Mouse (Mus musculus): Measurements from ENCODE around the gene C8a. TPM values are rescaled to one million over a fixed set of nuclear protein-coding genes. Genes with fewer than 3 reads are reported as not detected.

C8a gene
- polyA plus RNA-seq, 1 experiment, result 0.05 TPM

DNA sequence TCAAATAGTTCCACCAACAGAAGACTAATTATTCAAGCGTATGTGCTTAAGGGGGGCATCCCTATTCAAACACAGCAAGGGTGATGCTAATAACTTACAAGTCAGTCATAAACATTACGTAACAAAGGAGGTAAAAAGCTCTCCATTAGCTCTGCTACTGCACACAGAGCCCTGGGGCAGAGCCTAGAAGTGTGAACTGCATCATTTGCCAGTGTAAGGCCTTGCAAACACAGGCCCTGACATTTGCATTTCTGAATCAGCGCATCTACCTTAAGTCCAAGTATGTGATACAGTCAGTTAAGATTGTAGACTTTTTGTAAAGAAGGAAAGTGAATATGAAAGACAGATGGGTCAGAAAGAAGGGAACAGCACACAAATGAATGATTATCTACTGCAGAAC lies 94.8 kb downstream of the C8a start:
- no peaks in the 10 kb centered on the region for H3K4me1 ChIP-seq (ENCODE audit: control insufficient read depth, insufficient read depth, low read length)
- no peak overlapping the region for H3K27ac ChIP-seq (ENCODE audit: insufficient read depth, low read length)
- 95% methylated on average over 3 of the region's 3 CpGs for WGBS
- no peaks in the 10 kb centered on the region for H3K27me3 ChIP-seq (ENCODE audit: control insufficient read depth, insufficient read depth, low read length)
- DNase-seq, result no peak
- H3K4me3 ChIP-seq (replicated peaks; ENCODE audit: insufficient read depth, low read depth, low read length), result no peak overlapping the region
- TF ChIP-seq CTCF (IDR thresholded peaks at IDR 0.05; ENCODE audit: borderline replicate concordance, insufficient read depth, low read depth, low read length) (no peak), POLR2A (IDR thresholded peaks at IDR 0.05; ENCODE audit: borderline replicate concordance, insufficient read depth, low read length) (no peak)

DNA sequence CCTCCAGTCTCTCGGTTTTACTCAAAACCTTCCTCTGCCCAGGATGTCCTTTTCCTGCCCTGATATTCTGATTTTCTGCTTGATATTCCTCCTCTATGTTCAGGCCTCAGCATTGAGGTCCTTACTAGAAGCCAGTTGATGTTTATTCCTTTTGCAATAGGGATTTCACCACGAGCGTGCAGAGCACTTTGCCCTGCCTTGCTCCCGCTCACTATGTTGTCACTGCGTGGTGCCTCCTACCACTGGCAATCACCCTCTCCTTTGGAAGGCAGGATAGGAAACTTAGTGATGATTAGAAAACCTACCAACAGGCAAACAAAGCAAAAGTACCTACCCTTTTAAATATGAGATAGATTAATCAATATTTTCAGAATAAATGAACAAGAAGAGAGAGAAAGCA lies 96.7 kb downstream of the C8a start:
- no peak for DNase-seq
- Histone ChIP-seq H3K27me3 (ENCODE audit: control insufficient read depth, insufficient read depth, low read length) (no peaks in the 10 kb centered on the region), H3K4me3 (replicated peaks; ENCODE audit: insufficient read depth, low read depth, low read length) (no peak overlapping the region), H3K27ac (ENCODE audit: insufficient read depth, low read length) (no peak overlapping the region), H3K4me1 (ENCODE audit: control insufficient read depth, insufficient read depth, low read length) (no peaks in the 10 kb centered on the region)
- TF ChIP-seq CTCF (IDR thresholded peaks at IDR 0.05; ENCODE audit: borderline replicate concordance, insufficient read depth, low read depth, low read length), result no peak
- no peak for TF ChIP-seq POLR2A (IDR thresholded peaks at IDR 0.05; ENCODE audit: borderline replicate concordance, insufficient read depth, low read length)
- 81% methylated on average over 5 of the region's 5 CpGs for WGBS

DNA sequence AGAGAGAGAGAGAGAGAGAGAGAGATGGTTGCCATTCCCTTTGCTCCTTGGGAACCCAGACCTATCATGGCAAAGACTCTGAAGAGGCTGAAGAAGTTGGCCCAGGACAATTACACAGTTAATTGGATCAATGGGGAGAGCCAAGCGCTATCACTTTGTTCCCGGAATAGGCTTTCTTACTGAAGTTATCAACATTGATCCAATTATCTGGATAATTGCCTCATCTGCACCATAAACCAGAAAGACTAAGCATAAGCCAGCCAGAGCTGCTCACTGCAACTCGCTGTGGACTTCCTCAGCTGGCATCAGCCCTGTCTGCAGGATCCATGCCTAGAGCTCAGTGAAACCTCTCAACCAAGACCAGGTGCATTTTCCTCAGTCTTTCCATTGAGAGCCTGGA lies 100.6 kb downstream of the C8a start:
- no peaks in the 10 kb centered on the region for H3K4me1 ChIP-seq (ENCODE audit: control insufficient read depth, insufficient read depth, low read length)
- H3K27me3 ChIP-seq (ENCODE audit: control insufficient read depth, insufficient read depth, low read length), result no peaks in the 10 kb centered on the region; the same call in 1 of the 2 replicates
- H3K4me3 ChIP-seq (replicated peaks; ENCODE audit: insufficient read depth, low read depth, low read length), result no peak overlapping the region
- no peak for TF ChIP-seq POLR2A (IDR thresholded peaks at IDR 0.05; ENCODE audit: borderline replicate concordance, insufficient read depth, low read length)
- TF ChIP-seq CTCF (IDR thresholded peaks at IDR 0.05; ENCODE audit: borderline replicate concordance, insufficient read depth, low read depth, low read length), result no peak
- no peak for DNase-seq
- WGBS, result 55% methylated on average over 3 of the region's 3 CpGs
- H3K27ac ChIP-seq (ENCODE audit: insufficient read depth, low read length), result no peak overlapping the region

DNA sequence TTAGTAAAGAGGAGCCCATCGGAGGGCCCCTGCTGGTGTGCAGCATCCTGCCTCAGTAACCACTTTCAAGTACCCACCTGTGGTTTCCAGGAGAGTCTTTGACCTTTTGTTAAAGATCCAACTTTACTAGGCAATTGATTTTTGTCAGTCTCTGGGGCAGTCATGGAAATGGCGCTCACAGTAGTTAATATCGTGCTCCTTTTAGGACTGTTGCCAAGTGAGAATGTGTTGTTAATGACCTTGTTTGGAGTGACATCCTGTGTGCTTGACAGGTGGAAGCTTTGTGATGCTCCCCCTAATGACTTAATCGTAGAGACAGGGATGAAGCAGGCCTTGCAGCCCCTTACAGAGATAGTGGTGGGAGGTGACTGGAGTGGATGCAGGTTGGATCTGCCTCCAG lies 105.9 kb downstream of the C8a start:
- no peak for DNase-seq
- Histone ChIP-seq H3K4me3 (replicated peaks; ENCODE audit: insufficient read depth, low read depth, low read length) (no peak overlapping the region), H3K27me3 (ENCODE audit: control insufficient read depth, insufficient read depth, low read length) (no peaks in the 10 kb centered on the region; the same call in 1 of the 2 replicates), H3K27ac (ENCODE audit: insufficient read depth, low read length) (no peak overlapping the region), H3K4me1 (ENCODE audit: control insufficient read depth, insufficient read depth, low read length) (no peaks in the 10 kb centered on the region)
- WGBS, result 35% methylated on average over 4 of the region's 4 CpGs
- TF ChIP-seq CTCF (IDR thresholded peaks at IDR 0.05; ENCODE audit: borderline replicate concordance, insufficient read depth, low read depth, low read length), result no peak
- no peak for TF ChIP-seq POLR2A (IDR thresholded peaks at IDR 0.05; ENCODE audit: borderline replicate concordance, insufficient read depth, low read length)

DNA sequence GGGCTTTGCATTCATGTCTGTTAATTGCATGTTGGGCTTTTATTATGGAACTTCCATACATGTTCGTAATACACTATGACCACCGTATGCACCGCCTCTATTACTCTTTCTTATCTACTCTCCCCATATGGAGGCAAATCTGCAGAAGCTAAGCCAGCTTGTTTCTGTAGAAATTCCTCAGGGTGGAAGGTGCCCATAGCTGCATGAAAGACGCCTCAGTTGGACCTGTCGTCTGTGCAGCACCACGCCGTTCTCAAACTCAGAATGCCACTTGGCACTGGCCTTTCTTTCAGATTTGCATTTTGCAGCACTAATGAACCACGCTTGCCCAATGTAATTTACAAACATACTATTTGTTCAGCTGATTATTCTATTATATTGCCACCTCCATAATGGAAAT lies 106.6 kb downstream of the C8a start:
- Histone ChIP-seq H3K4me3 (replicated peaks; ENCODE audit: insufficient read depth, low read depth, low read length) (no peak overlapping the region), H3K4me1 (ENCODE audit: control insufficient read depth, insufficient read depth, low read length) (no peaks in the 10 kb centered on the region), H3K27me3 (ENCODE audit: control insufficient read depth, insufficient read depth, low read length) (no peaks in the 10 kb centered on the region; the same call in 1 of the 2 replicates), H3K27ac (ENCODE audit: insufficient read depth, low read length) (no peak overlapping the region)
- 49% methylated on average over 8 of the region's 8 CpGs for WGBS
- TF ChIP-seq CTCF (IDR thresholded peaks at IDR 0.05; ENCODE audit: borderline replicate concordance, insufficient read depth, low read depth, low read length), result no peak
- no peak for TF ChIP-seq POLR2A (IDR thresholded peaks at IDR 0.05; ENCODE audit: borderline replicate concordance, insufficient read depth, low read length)
- DNase-seq, result no peak

DNA sequence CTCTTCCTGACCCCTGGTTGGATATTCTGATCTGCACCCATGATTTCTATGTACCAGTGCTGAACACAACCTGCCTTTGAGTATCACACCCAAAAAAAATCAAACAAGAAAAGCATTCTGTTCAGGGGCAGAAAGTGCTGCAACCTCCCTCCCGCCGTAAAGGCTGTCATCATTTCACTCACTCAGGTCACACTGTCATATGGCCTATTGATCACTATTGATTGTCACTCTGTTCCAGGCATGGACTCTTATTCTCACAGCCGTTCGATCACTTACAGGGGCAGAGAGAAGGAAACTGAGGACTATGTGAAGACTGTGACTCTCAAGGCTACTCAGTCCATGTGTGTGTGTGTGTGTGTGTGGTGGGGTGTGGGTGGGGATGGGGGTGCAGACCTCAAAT lies 108.0 kb downstream of the C8a start:
- H3K4me3 ChIP-seq (replicated peaks; ENCODE audit: insufficient read depth, low read depth, low read length), result no peak overlapping the region
- 90% methylated on average over 4 of the region's 4 CpGs for WGBS
- no peak for DNase-seq
- H3K27ac ChIP-seq (ENCODE audit: insufficient read depth, low read length), result no peak overlapping the region
- TF ChIP-seq CTCF (IDR thresholded peaks at IDR 0.05; ENCODE audit: borderline replicate concordance, insufficient read depth, low read depth, low read length), result no peak
- no peak for TF ChIP-seq POLR2A (IDR thresholded peaks at IDR 0.05; ENCODE audit: borderline replicate concordance, insufficient read depth, low read length)
- no peaks in the 10 kb centered on the region for H3K4me1 ChIP-seq (ENCODE audit: control insufficient read depth, insufficient read depth, low read length)
- H3K27me3 ChIP-seq (ENCODE audit: control insufficient read depth, insufficient read depth, low read length), result no peaks in the 10 kb centered on the region; the same call in 1 of the 2 replicates

DNA sequence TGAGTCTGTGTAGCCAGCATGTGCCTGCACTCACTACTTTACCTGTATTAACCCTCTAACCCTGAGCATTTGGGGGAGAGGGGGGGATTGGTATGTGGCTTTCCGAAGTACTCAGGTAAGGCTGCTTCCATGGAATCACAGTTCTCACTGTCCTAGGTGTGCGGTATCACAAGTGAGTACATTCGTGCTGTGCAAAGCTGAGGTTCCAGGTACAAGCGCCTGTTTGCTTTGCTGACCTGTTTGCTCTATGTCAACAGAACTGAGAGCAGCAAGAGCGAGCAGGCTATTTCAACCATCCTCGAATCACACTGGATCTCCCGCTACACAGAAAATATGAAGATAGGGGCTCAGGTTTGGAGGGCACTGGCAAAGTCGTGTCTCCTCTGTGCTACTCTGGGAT lies 110.1 kb downstream of the C8a start, which contains the start of gene C8b:
C8b (plus strand) TSS at position 253 of the 400 bp plus-strand sequence.
- Histone ChIP-seq H3K4me1 (ENCODE audit: control insufficient read depth, insufficient read depth, low read length) (no peaks in the 10 kb centered on the region), H3K27me3 (ENCODE audit: control insufficient read depth, insufficient read depth, low read length) (no peaks in the 10 kb centered on the region; the same call in 1 of the 2 replicates), H3K27ac (ENCODE audit: insufficient read depth, low read length) (no peak within 1 kb of the TSS), H3K4me3 (replicated peaks; ENCODE audit: insufficient read depth, low read depth, low read length) (no peak within 1 kb of the TSS)
- TF ChIP-seq CTCF (IDR thresholded peaks at IDR 0.05; ENCODE audit: borderline replicate concordance, insufficient read depth, low read depth, low read length) (no peak), POLR2A (IDR thresholded peaks at IDR 0.05; ENCODE audit: borderline replicate concordance, insufficient read depth, low read length) (no peak)
- WGBS, result 95% methylated on average over 8 of the region's 8 CpGs
- no peak for DNase-seq

Other genes starting within 250 kb of the C8a start
- gene C8b, start 110.1 kb downstream of the C8a start, polyA plus RNA-seq (2012; rRNA removed), result 0.11 TPM in 1 of 2 replicates, not detected in the other
- gene Gm17662, start 19.1 kb downstream of the C8a start, polyA plus RNA-seq (2012; rRNA removed), result not detected in 2 replicates
- gene Fyb2, start 37.1 kb upstream of the C8a start, polyA plus RNA-seq (2012; rRNA removed), result 0.10 and 0.16 TPM in 2 replicates
- 7.5 and 8.4 TPM in 2 replicates for gene Prkaa2, start 233.5 kb upstream of the C8a start, polyA plus RNA-seq (2012; rRNA removed)

Data from cerebellum, adult 2 months (tissue).